Mouse (Mus musculus): Measurements from ENCODE around the gene Wnk1. TPM values are rescaled to one million over a fixed set of nuclear protein-coding genes. Genes with fewer than 3 reads are reported as not detected.
"Not testable (repeated sequence)": the region's sequence is repeated elsewhere in the genome, so short reads cannot be mapped to it uniquely, and the experiment has no call there.

The Wnk1 gene
- 40.6 and 45.9 TPM in 2 replicates for polyA plus RNA-seq (2015; fragmentation: Nextera tagmentation; extraction: Ambion mirVana)

- peak within 1 kb of the TSS; percentile 92 for H3K4me3 ChIP-seq (ENCODE audit: low read depth, low read length)
- WGBS = under 1% methylated on average over 47 of the region's 59 CpGs
- peaks cover 19% of the 10 kb centered on the region for H3K4me1 ChIP-seq (ENCODE audit: control insufficient read depth, insufficient read depth, low read length)
- H3K9ac ChIP-seq (ENCODE audit: low read depth, low read length) = peak within 1 kb of the TSS; percentile 90
- peak within 1 kb of the TSS; percentile 96 for H3K4me2 ChIP-seq (ENCODE audit: low read length)
- H3K36me3 ChIP-seq (ENCODE audit: control insufficient read depth, insufficient read depth, low read length) = no peaks in the 10 kb centered on the region
- H3K27ac ChIP-seq (ENCODE audit: low read length) = peak within 1 kb of the TSS; percentile 98
- no peaks in the 10 kb centered on the region for H3K9me3 ChIP-seq (replicated peaks; ENCODE audit: control insufficient read depth, low read length, poor library complexity, severe bottlenecking)
- peak; percentile 95 for ATAC-seq
- no peaks in the 10 kb centered on the region for H3K27me3 ChIP-seq (ENCODE audit: control insufficient read depth, insufficient read depth, low read depth, low read length)
Measured at GRCm38 (mm10) chr6:120038366-120039255, at the start of gene Wnk1. Wnk1 (minus strand) TSS chr6:120038672.

- H3K36me3 ChIP-seq (ENCODE audit: control insufficient read depth, insufficient read depth, low read length); H3K9me3 ChIP-seq (replicated peaks; ENCODE audit: control insufficient read depth, low read length, poor library complexity, severe bottlenecking); H3K4me2 ChIP-seq (ENCODE audit: low read length); H3K9ac ChIP-seq (ENCODE audit: low read depth, low read length); H3K4me3 ChIP-seq (ENCODE audit: low read depth, low read length); H3K4me1 ChIP-seq (ENCODE audit: control insufficient read depth, insufficient read depth, low read length); H3K27ac ChIP-seq (ENCODE audit: low read length); ATAC-seq; H3K27me3 ChIP-seq (ENCODE audit: control insufficient read depth, insufficient read depth, low read depth, low read length): not testable (repeated sequence)
- 89% methylated on average over 6 of the region's 8 CpGs for WGBS
Measured at GRCm38 (mm10) chr6:120087041-120087440, 48.6 kb upstream of the Wnk1 start.

GRCm38 (mm10) chr6:120085832-120086231 lies 47.4 kb upstream of the Wnk1 start:
- no peak overlapping the region for H3K4me2 ChIP-seq (ENCODE audit: low read length)
- no peak for ATAC-seq
- H3K9me3 ChIP-seq (replicated peaks; ENCODE audit: control insufficient read depth, low read length, poor library complexity, severe bottlenecking) = no peaks in the 10 kb centered on the region
- H3K4me1 ChIP-seq (ENCODE audit: control insufficient read depth, insufficient read depth, low read length) = no peaks in the 10 kb centered on the region
- H3K4me3 ChIP-seq (ENCODE audit: low read depth, low read length) = no peak overlapping the region
- 88% methylated on average over 3 of the region's 3 CpGs for WGBS
- H3K27ac ChIP-seq (ENCODE audit: low read length) = no peak overlapping the region
- no peak overlapping the region for H3K9ac ChIP-seq (ENCODE audit: low read depth, low read length)
- H3K36me3 ChIP-seq (ENCODE audit: control insufficient read depth, insufficient read depth, low read length) = no peaks in the 10 kb centered on the region
- H3K27me3 ChIP-seq (ENCODE audit: control insufficient read depth, insufficient read depth, low read depth, low read length) = no peaks in the 10 kb centered on the region

GRCm38 (mm10) chr6:120084983-120085382 lies 46.5 kb upstream of the Wnk1 start:
- Histone ChIP-seq H3K27me3 (ENCODE audit: control insufficient read depth, insufficient read depth, low read depth, low read length) (no peaks in the 10 kb centered on the region), H3K36me3 (ENCODE audit: control insufficient read depth, insufficient read depth, low read length) (no peaks in the 10 kb centered on the region), H3K4me2 (ENCODE audit: low read length) (no peak overlapping the region), H3K27ac (ENCODE audit: low read length) (no peak overlapping the region), H3K4me1 (ENCODE audit: control insufficient read depth, insufficient read depth, low read length) (no peaks in the 10 kb centered on the region), H3K4me3 (ENCODE audit: low read depth, low read length) (no peak overlapping the region), H3K9me3 (replicated peaks; ENCODE audit: control insufficient read depth, low read length, poor library complexity, severe bottlenecking) (no peaks in the 10 kb centered on the region), H3K9ac (ENCODE audit: low read depth, low read length) (no peak overlapping the region)
- ATAC-seq = no peak
- WGBS = 84% methylated on average over 2 of the region's 2 CpGs

GRCm38 (mm10) chr6:120083442-120083841 lies 45.0 kb upstream of the Wnk1 start:
- Histone ChIP-seq H3K27ac (ENCODE audit: low read length) (no peak overlapping the region), H3K4me1 (ENCODE audit: control insufficient read depth, insufficient read depth, low read length) (no peaks in the 10 kb centered on the region), H3K4me3 (ENCODE audit: low read depth, low read length) (no peak overlapping the region), H3K4me2 (ENCODE audit: low read length) (no peak overlapping the region), H3K27me3 (ENCODE audit: control insufficient read depth, insufficient read depth, low read depth, low read length) (no peaks in the 10 kb centered on the region), H3K9ac (ENCODE audit: low read depth, low read length) (no peak overlapping the region), H3K36me3 (ENCODE audit: control insufficient read depth, insufficient read depth, low read length) (no peaks in the 10 kb centered on the region), H3K9me3 (replicated peaks; ENCODE audit: control insufficient read depth, low read length, poor library complexity, severe bottlenecking) (no peaks in the 10 kb centered on the region)
- ATAC-seq = no peak
- WGBS = 77% methylated on average over 6 of the region's 6 CpGs

- no peak overlapping the region for H3K4me2 ChIP-seq (ENCODE audit: low read length)
- no peak overlapping the region for H3K4me3 ChIP-seq (ENCODE audit: low read depth, low read length)
- no peaks in the 10 kb centered on the region for H3K27me3 ChIP-seq (ENCODE audit: control insufficient read depth, insufficient read depth, low read depth, low read length)
- no peak overlapping the region for H3K9ac ChIP-seq (ENCODE audit: low read depth, low read length)
- no peaks in the 10 kb centered on the region for H3K36me3 ChIP-seq (ENCODE audit: control insufficient read depth, insufficient read depth, low read length)
- no peaks in the 10 kb centered on the region for H3K4me1 ChIP-seq (ENCODE audit: control insufficient read depth, insufficient read depth, low read length)
- WGBS = 92% methylated on average over 8 of the region's 8 CpGs
- no peak for ATAC-seq
- H3K27ac ChIP-seq (ENCODE audit: low read length) = no peak overlapping the region
- H3K9me3 ChIP-seq (replicated peaks; ENCODE audit: control insufficient read depth, low read length, poor library complexity, severe bottlenecking) = no peaks in the 10 kb centered on the region
Measured at GRCm38 (mm10) chr6:120082951-120083411, 44.5 kb upstream of the Wnk1 start.

- no peak overlapping the region for H3K4me3 ChIP-seq (ENCODE audit: low read depth, low read length)
- no peaks in the 10 kb centered on the region for H3K36me3 ChIP-seq (ENCODE audit: control insufficient read depth, insufficient read depth, low read length)
- H3K27ac ChIP-seq (ENCODE audit: low read length) = no peak overlapping the region
- no peaks in the 10 kb centered on the region for H3K27me3 ChIP-seq (ENCODE audit: control insufficient read depth, insufficient read depth, low read depth, low read length)
- no peaks in the 10 kb centered on the region for H3K9me3 ChIP-seq (replicated peaks; ENCODE audit: control insufficient read depth, low read length, poor library complexity, severe bottlenecking)
- H3K4me2 ChIP-seq (ENCODE audit: low read length) = no peak overlapping the region
- H3K9ac ChIP-seq (ENCODE audit: low read depth, low read length) = no peak overlapping the region
- no peak for ATAC-seq
- WGBS = 92% methylated on average over 6 of the region's 6 CpGs
- H3K4me1 ChIP-seq (ENCODE audit: control insufficient read depth, insufficient read depth, low read length) = no peaks in the 10 kb centered on the region
Measured at GRCm38 (mm10) chr6:120082251-120082950, 43.9 kb upstream of the Wnk1 start.

GRCm38 (mm10) chr6:120081516-120081915 lies 43.0 kb upstream of the Wnk1 start:
- ATAC-seq = no peak
- no peaks in the 10 kb centered on the region for H3K27me3 ChIP-seq (ENCODE audit: control insufficient read depth, insufficient read depth, low read depth, low read length)
- H3K27ac ChIP-seq (ENCODE audit: low read length) = no peak overlapping the region
- no peak overlapping the region for H3K4me2 ChIP-seq (ENCODE audit: low read length)
- H3K9ac ChIP-seq (ENCODE audit: low read depth, low read length) = no peak overlapping the region
- H3K4me1 ChIP-seq (ENCODE audit: control insufficient read depth, insufficient read depth, low read length) = no peaks in the 10 kb centered on the region
- H3K36me3 ChIP-seq (ENCODE audit: control insufficient read depth, insufficient read depth, low read length) = no peaks in the 10 kb centered on the region
- 77% methylated on average over 4 of the region's 4 CpGs for WGBS
- H3K4me3 ChIP-seq (ENCODE audit: low read depth, low read length) = no peak overlapping the region
- H3K9me3 ChIP-seq (replicated peaks; ENCODE audit: control insufficient read depth, low read length, poor library complexity, severe bottlenecking) = no peaks in the 10 kb centered on the region

GRCm38 (mm10) chr6:120079547-120079946 lies 41.1 kb upstream of the Wnk1 start:
- H3K9ac ChIP-seq (ENCODE audit: low read depth, low read length) = no peak overlapping the region
- no peak overlapping the region for H3K4me3 ChIP-seq (ENCODE audit: low read depth, low read length)
- H3K36me3 ChIP-seq (ENCODE audit: control insufficient read depth, insufficient read depth, low read length) = no peaks in the 10 kb centered on the region
- ATAC-seq = no peak
- no peak overlapping the region for H3K27ac ChIP-seq (ENCODE audit: low read length)
- H3K9me3 ChIP-seq (replicated peaks; ENCODE audit: control insufficient read depth, low read length, poor library complexity, severe bottlenecking) = no peaks in the 10 kb centered on the region
- no peaks in the 10 kb centered on the region for H3K27me3 ChIP-seq (ENCODE audit: control insufficient read depth, insufficient read depth, low read depth, low read length)
- H3K4me1 ChIP-seq (ENCODE audit: control insufficient read depth, insufficient read depth, low read length) = no peaks in the 10 kb centered on the region
- 83% methylated on average over 10 of the region's 10 CpGs for WGBS
- H3K4me2 ChIP-seq (ENCODE audit: low read length) = no peak overlapping the region

Data from midbrain, embryonic 16.5 days (tissue).